Mouse (Mus musculus): Measurements from ENCODE around the gene 3300002I08Rik.

GRCm38 (mm10) chr2:150390198-150390597 lies 27.6 kb upstream of the 3300002I08Rik start:
- TF ChIP-seq CTCF (IDR thresholded peaks at IDR 0.05; ENCODE audit: low read depth, low read length) (no peak), POLR2A (IDR thresholded peaks at IDR 0.05; ENCODE audit: extremely low read depth, insufficient read depth, low read length) (no peak)

Measured in liver, adult 2 months (tissue).